Mouse (Mus musculus): Measurements from ENCODE around the gene Gramd1b. TPM values are rescaled to one million over a fixed set of nuclear protein-coding genes. Genes with fewer than 3 reads are reported as not detected.

The Gramd1b gene
- polyA plus RNA-seq, 1 experiment from 2014 or later: 6.5 TPM

- 88% methylated on average over 5 of the region's 5 CpGs for WGBS
- no peak for ATAC-seq (ENCODE audit: insufficient number of reproducible peaks, insufficient read depth, low FRiP score, low read depth)
- Histone ChIP-seq H3K27me3 (ENCODE audit: control insufficient read depth, insufficient read depth, low read length) (no peaks in the 10 kb centered on the region; the same call in 1 of the 2 replicates), H3K4me2 (ENCODE audit: low read length) (no peak overlapping the region), H3K9me3 (ENCODE audit: control insufficient read depth, low read length) (no peaks in the 10 kb centered on the region), H3K4me1 (ENCODE audit: control insufficient read depth in 2 of 2, insufficient read depth in 2 of 2, low read length in 2 of 2) (peaks cover 6 to 19% of the 10 kb centered on the region in 2 experiments; a peak in 3 of 4 replicates), H3K36me3 (ENCODE audit: control insufficient read depth, insufficient read depth, low read length) (no peaks in the 10 kb centered on the region), H3K9ac (ENCODE audit: low read length) (no peak overlapping the region), H3K27ac (replicated peaks in 1 of 2; ENCODE audit: control insufficient read depth in 1 of 2, insufficient read depth in 1 of 2, low read depth in 2 of 2, low read length in 2 of 2) (no peak overlapping the region), H3K4me3 (ENCODE audit: control insufficient read depth in 1 of 2, insufficient read depth in 1 of 2, low read depth in 1 of 2, low read length in 2 of 2) (no peak overlapping the region)
These were observed 65.6 kb downstream of the Gramd1b start for GRCm38 (mm10) chr9:40465596-40465995.

GRCm38 (mm10) chr9:40462401-40462800 lies 68.8 kb downstream of the Gramd1b start:
- Histone ChIP-seq H3K27me3 (ENCODE audit: control insufficient read depth, insufficient read depth, low read length) (no peaks in the 10 kb centered on the region; the same call in 1 of the 2 replicates), H3K4me3 (ENCODE audit: control insufficient read depth in 1 of 2, insufficient read depth in 1 of 2, low read depth in 1 of 2, low read length in 2 of 2) (no peak overlapping the region), H3K9me3 (ENCODE audit: control insufficient read depth, low read length) (no peaks in the 10 kb centered on the region), H3K27ac (replicated peaks in 1 of 2; ENCODE audit: control insufficient read depth in 1 of 2, insufficient read depth in 1 of 2, low read depth in 2 of 2, low read length in 2 of 2) (no peak overlapping the region), H3K4me1 (ENCODE audit: control insufficient read depth in 2 of 2, insufficient read depth in 2 of 2, low read length in 2 of 2) (peaks cover 16 to 23% of the 10 kb centered on the region in 2 experiments), H3K36me3 (ENCODE audit: control insufficient read depth, insufficient read depth, low read length) (no peaks in the 10 kb centered on the region), H3K4me2 (ENCODE audit: low read length) (no peak overlapping the region), H3K9ac (ENCODE audit: low read length) (no peak overlapping the region)
- 82% methylated on average over 6 of the region's 6 CpGs for WGBS
- ATAC-seq (ENCODE audit: insufficient number of reproducible peaks, insufficient read depth, low FRiP score, low read depth): no peak

GRCm38 (mm10) chr9:40460781-40461180 lies 70.4 kb downstream of the Gramd1b start:
- ATAC-seq (ENCODE audit: insufficient number of reproducible peaks, insufficient read depth, low FRiP score, low read depth): no peak
- WGBS: 7% methylated on average over 6 of the region's 6 CpGs
- H3K4me3 ChIP-seq (ENCODE audit: control insufficient read depth in 1 of 2, insufficient read depth in 1 of 2, low read depth in 1 of 2, low read length in 2 of 2): no peak overlapping the region
- no peaks in the 10 kb centered on the region for H3K36me3 ChIP-seq (ENCODE audit: control insufficient read depth, insufficient read depth, low read length)
- no peaks in the 10 kb centered on the region for H3K9me3 ChIP-seq (ENCODE audit: control insufficient read depth, low read length)
- H3K4me1 ChIP-seq (ENCODE audit: control insufficient read depth in 2 of 2, insufficient read depth in 2 of 2, low read length in 2 of 2): peaks cover 22 to 31% of the 10 kb centered on the region in 2 experiments
- H3K27ac ChIP-seq (replicated peaks in 1 of 2; ENCODE audit: control insufficient read depth in 1 of 2, insufficient read depth in 1 of 2, low read depth in 2 of 2, low read length in 2 of 2): peak overlapping the region; percentile 51 to 59; a peak in 3 of 4 replicates
- H3K27me3 ChIP-seq (ENCODE audit: control insufficient read depth, insufficient read depth, low read length): no peaks in the 10 kb centered on the region
- no peak overlapping the region; the same call in 1 of the 2 replicates for H3K9ac ChIP-seq (ENCODE audit: low read length)
- H3K4me2 ChIP-seq (ENCODE audit: low read length): peak overlapping the region; percentile 31

GRCm38 (mm10) chr9:40459304-40460280 lies 71.6 kb downstream of the Gramd1b start:
- H3K4me2 ChIP-seq (ENCODE audit: low read length): no peak overlapping the region
- H3K4me1 ChIP-seq (ENCODE audit: control insufficient read depth in 2 of 2, insufficient read depth in 2 of 2, low read length in 2 of 2): peaks cover 22 to 35% of the 10 kb centered on the region in 2 experiments
- H3K4me3 ChIP-seq (ENCODE audit: control insufficient read depth in 1 of 2, insufficient read depth in 1 of 2, low read depth in 1 of 2, low read length in 2 of 2): no peak overlapping the region
- 54% methylated on average over 5 of the region's 5 CpGs for WGBS
- peaks cover 3% of the 10 kb centered on the region; the same call in 1 of the 2 replicates for H3K27me3 ChIP-seq (ENCODE audit: control insufficient read depth, insufficient read depth, low read length)
- H3K27ac ChIP-seq (replicated peaks in 1 of 2; ENCODE audit: control insufficient read depth in 1 of 2, insufficient read depth in 1 of 2, low read depth in 2 of 2, low read length in 2 of 2): 0 out of 4 replicates have a peak overlapping the region, but pooled peaks of 1 of the 2 experiments have one; percentile 33
- no peaks in the 10 kb centered on the region for H3K9me3 ChIP-seq (ENCODE audit: control insufficient read depth, low read length)
- H3K36me3 ChIP-seq (ENCODE audit: control insufficient read depth, insufficient read depth, low read length): no peaks in the 10 kb centered on the region
- H3K9ac ChIP-seq (ENCODE audit: low read length): no peak overlapping the region
- ATAC-seq (ENCODE audit: insufficient number of reproducible peaks, insufficient read depth, low FRiP score, low read depth): no peak

GRCm38 (mm10) chr9:40458559-40459303 lies 72.5 kb downstream of the Gramd1b start:
- no peaks in the 10 kb centered on the region for H3K9me3 ChIP-seq (ENCODE audit: control insufficient read depth, low read length)
- ATAC-seq (ENCODE audit: insufficient number of reproducible peaks, insufficient read depth, low FRiP score, low read depth): no peak
- H3K27me3 ChIP-seq (ENCODE audit: control insufficient read depth, insufficient read depth, low read length): peaks cover 10% of the 10 kb centered on the region; the same call in 1 of the 2 replicates
- H3K4me2 ChIP-seq (ENCODE audit: low read length): no peak overlapping the region
- no peak overlapping the region for H3K4me3 ChIP-seq (ENCODE audit: control insufficient read depth in 1 of 2, insufficient read depth in 1 of 2, low read depth in 1 of 2, low read length in 2 of 2)
- H3K36me3 ChIP-seq (ENCODE audit: control insufficient read depth, insufficient read depth, low read length): no peaks in the 10 kb centered on the region
- no peak overlapping the region for H3K9ac ChIP-seq (ENCODE audit: low read length)
- H3K27ac ChIP-seq (replicated peaks in 1 of 2; ENCODE audit: control insufficient read depth in 1 of 2, insufficient read depth in 1 of 2, low read depth in 2 of 2, low read length in 2 of 2): no peak overlapping the region
- 78% methylated on average over 4 of the region's 4 CpGs for WGBS
- peaks cover 22 to 41% of the 10 kb centered on the region in 2 experiments for H3K4me1 ChIP-seq (ENCODE audit: control insufficient read depth in 2 of 2, insufficient read depth in 2 of 2, low read length in 2 of 2)

GRCm38 (mm10) chr9:40457448-40457847 lies 73.7 kb downstream of the Gramd1b start:
- Histone ChIP-seq H3K27ac (replicated peaks in 1 of 2; ENCODE audit: control insufficient read depth in 1 of 2, insufficient read depth in 1 of 2, low read depth in 2 of 2, low read length in 2 of 2) (no peak overlapping the region), H3K27me3 (ENCODE audit: control insufficient read depth, insufficient read depth, low read length) (peaks cover 10% of the 10 kb centered on the region; the same call in 1 of the 2 replicates), H3K36me3 (ENCODE audit: control insufficient read depth, insufficient read depth, low read length) (no peaks in the 10 kb centered on the region), H3K9me3 (ENCODE audit: control insufficient read depth, low read length) (no peaks in the 10 kb centered on the region), H3K4me2 (ENCODE audit: low read length) (no peak overlapping the region), H3K4me3 (ENCODE audit: control insufficient read depth in 1 of 2, insufficient read depth in 1 of 2, low read depth in 1 of 2, low read length in 2 of 2) (no peak overlapping the region), H3K4me1 (ENCODE audit: control insufficient read depth in 2 of 2, insufficient read depth in 2 of 2, low read length in 2 of 2) (peaks cover 22 to 44% of the 10 kb centered on the region in 2 experiments), H3K9ac (ENCODE audit: low read length) (no peak overlapping the region)
- no peak for ATAC-seq (ENCODE audit: insufficient number of reproducible peaks, insufficient read depth, low FRiP score, low read depth)
- WGBS: 42% methylated on average over 5 of the region's 5 CpGs

- Histone ChIP-seq H3K9ac (ENCODE audit: low read length) (peak overlapping the region; percentile 89), H3K9me3 (ENCODE audit: control insufficient read depth, low read length) (no peaks in the 10 kb centered on the region), H3K27me3 (ENCODE audit: control insufficient read depth, insufficient read depth, low read length) (peaks cover 10% of the 10 kb centered on the region; the same call in 1 of the 2 replicates), H3K4me1 (ENCODE audit: control insufficient read depth in 2 of 2, insufficient read depth in 2 of 2, low read length in 2 of 2) (peaks cover 22 to 42% of the 10 kb centered on the region in 2 experiments), H3K4me2 (ENCODE audit: low read length) (peak overlapping the region; percentile 96), H3K4me3 (ENCODE audit: control insufficient read depth in 1 of 2, insufficient read depth in 1 of 2, low read depth in 1 of 2, low read length in 2 of 2) (peak overlapping the region; percentile 55 to 82), H3K36me3 (ENCODE audit: control insufficient read depth, insufficient read depth, low read length) (0 out of 2 replicates have a peak, but pooled peaks cover 2% of the 10 kb centered on the region), H3K27ac (replicated peaks in 1 of 2; ENCODE audit: control insufficient read depth in 1 of 2, insufficient read depth in 1 of 2, low read depth in 2 of 2, low read length in 2 of 2) (peak overlapping the region; percentile 82 to 84)
- under 1% methylated on average over 7 of the region's 7 CpGs for WGBS
- ATAC-seq (ENCODE audit: insufficient number of reproducible peaks, insufficient read depth, low FRiP score, low read depth): peak; percentile 80
These were observed 75.0 kb downstream of the Gramd1b start for GRCm38 (mm10) chr9:40456191-40456590.

All from heart, embryonic 14.5 days (tissue).